Mouse (Mus musculus): ENCODE results near the gene Tufm.

- no peak for TF ChIP-seq CTCF (IDR thresholded peaks at IDR 0.05; ENCODE audit: low read depth, low read length)
- no peak for TF ChIP-seq POLR2A (IDR thresholded peaks at IDR 0.05; ENCODE audit: insufficient read depth, low read length)
These were observed 17.1 kb upstream of the Tufm start for GRCm38 (mm10) chr7:126470077-126470476.
